Mouse (Mus musculus) gastrocnemius, adult 18-20 months (tissue): ENCODE data around the gene Cdv3. TPM values are rescaled to one million over a fixed set of nuclear protein-coding genes. Genes with fewer than 3 reads are reported as not detected.

Experiments
- DNase-seq: peaks from one replicate; pipeline ENCODE4 v3.0.0; 2021; ENCODE audit warnings: low spot score
- total RNA-seq, 2 experiments: library from RNA; stranded (reverse); gene quantifications; 2 replicates each; pipeline ENCODE4 v1.2.3; 2021

Cdv3 gene
- total RNA-seq, 2 experiments from 2014 or later, result 205 to 250 TPM

- no peak for DNase-seq
Observed at GRCm38 (mm10) chr9:103305332-103306041, 60.2 kb downstream of the Cdv3 start.

- peak; percentile 92 for DNase-seq
Observed at GRCm38 (mm10) chr9:103304927-103305326, 60.7 kb downstream of the Cdv3 start, which contains the start of the genes 1300017J02Rik and Topbp1. Gene 1300017J02Rik, minus strand, starts transcription at chr9:103305082. Gene Topbp1, plus strand, starts transcription at chr9:103305215.

Other genes with a start within 250 kb of the Cdv3 start
- gene Srprb, start 163.7 kb downstream of the Cdv3 start, total RNA-seq, result 10 to 100 TPM; 16.2 to 17.2 TPM
- gene Gm20425, start 135.5 kb downstream of the Cdv3 start, total RNA-seq, result 1 to 10 TPM; 2.7 to 3.9 TPM
- gene Trf, start 135.4 kb downstream of the Cdv3 start, total RNA-seq, result 10 to 100 TPM; 18.2 to 29.2 TPM
- not detected for gene 1300017J02Rik, start 60.8 kb downstream of the Cdv3 start, total RNA-seq
- gene Topbp1, start 60.6 kb downstream of the Cdv3 start, total RNA-seq, result 1 to 10 TPM; 6.6 to 6.9 TPM
- under 1 TPM; 0.41 to 0.71 TPM for gene Bfsp2, start 114.6 kb upstream of the Cdv3 start, total RNA-seq